20 mouse cellular contexts compared by ENCODE assay signal in genomic region chr9:70216517-70216916, GRCm38 (mm10). TPM values are rescaled to one million over a fixed set of nuclear protein-coding genes. Genes with fewer than 3 reads are reported as not detected.
DNase-seq lines count a peak whose midpoint lies in the region; ATAC-seq and TF ChIP-seq lines count a peak whose summit lies in the region.
"Had no signal": no experiment of that assay in that cellular context is flagged by ENCODE, and none has a peak within 500 bp of the region (broad histone marks: within the 10 kb centered on the region; RNA-seq: fewer than 3 reads in every experiment).

No protein-coding gene starts in this region.

- dilution Hi-C loops in CH12.LX (cut with MboI; ENCODE audit: extremely low pct_ligation_motif_present, extremely low pct_unique_long_range_greater_than_20kb, low sequenced_read_pairs): no loop called here

- H3K4me1 ChIP-seq in midbrain, embryonic 11.5 days (ENCODE audit: control insufficient read depth, insufficient read depth, low read length): no peaks in the 10 kb centered on the region
- no peaks in the 10 kb centered on the region for H3K4me1 ChIP-seq in midbrain, embryonic 16.5 days (ENCODE audit: control insufficient read depth, insufficient read depth, low read length)
- H3K4me1 ChIP-seq in CH12.LX (ENCODE audit: control insufficient read depth in 1 of 2, insufficient read depth in 2 of 2): peaks cover 19 to 98% of the 10 kb centered on the region in 2 experiments
- H3K4me1 ChIP-seq in ES-Bruce4 (ENCODE audit: control insufficient read depth, insufficient read depth, low read length): peaks cover 11% of the 10 kb centered on the region
- no peaks in the 10 kb centered on the region; the same call in 1 of the 2 replicates for H3K4me1 ChIP-seq in stomach, postnatal 0 days (replicated peaks; ENCODE audit: control insufficient read depth, insufficient read depth)
- H3K4me1 ChIP-seq: embryonic facial prominence, embryonic 12.5 days; forebrain, embryonic 13.5 days; forebrain, embryonic 15.5 days had no signal

- TF ChIP-seq POLR2A in CH12.LX (IDR thresholded peaks at IDR 0.05; ENCODE audit: low read depth, low read length) (no peak), ES-Bruce4 (IDR thresholded peaks at IDR 0.05; ENCODE audit: insufficient read depth, low read length) (no peak)

- no peaks in the 10 kb centered on the region for H3K36me3 ChIP-seq in midbrain, embryonic 11.5 days (ENCODE audit: control insufficient read depth, insufficient read depth, low read length)
- H3K36me3 ChIP-seq in midbrain, embryonic 16.5 days (ENCODE audit: control insufficient read depth, insufficient read depth, low read length): no peaks in the 10 kb centered on the region
- H3K36me3 ChIP-seq in CH12.LX (replicated peaks in 1 of 2; ENCODE audit: control insufficient read depth in 1 of 2, insufficient read depth in 1 of 2, low read length in 1 of 2): peaks cover 0 to 59% of the 10 kb centered on the region in 2 experiments
- H3K36me3 ChIP-seq in ES-Bruce4 (ENCODE audit: control insufficient read depth, insufficient read depth, low read length, poor library complexity, severe bottlenecking): no peaks in the 10 kb centered on the region
- no peaks in the 10 kb centered on the region for H3K36me3 ChIP-seq in stomach, postnatal 0 days (ENCODE audit: control insufficient read depth, insufficient read depth, low read length)
- H3K36me3 ChIP-seq: embryonic facial prominence, embryonic 10.5 days; embryonic facial prominence, embryonic 12.5 days; forebrain, embryonic 15.5 days had no signal

- ATAC-seq in midbrain, embryonic 11.5 days (ENCODE audit: low FRiP score): no peak
- ATAC-seq in midbrain, embryonic 16.5 days: no peak
- 0 out of 2 replicates have a peak, but pooled peaks have one; percentile 58 for ATAC-seq in stomach, postnatal 0 days (ENCODE audit: low FRiP score, low TSS enrichment)
- ATAC-seq: forebrain, embryonic 13.5 days; forebrain, embryonic 15.5 days; forebrain, postnatal 0 days had no signal

- no peak for TF ChIP-seq RAD21 in CH12.LX (IDR thresholded peaks at IDR 0.05; ENCODE audit: low read depth, low read length)

- no peaks in the 10 kb centered on the region for H3K9me3 ChIP-seq in midbrain, embryonic 11.5 days (ENCODE audit: control insufficient read depth, low read length)
- no peaks in the 10 kb centered on the region for H3K9me3 ChIP-seq in midbrain, embryonic 16.5 days (replicated peaks; ENCODE audit: control insufficient read depth, low read length, poor library complexity, severe bottlenecking)
- H3K9me3 ChIP-seq in CH12.LX (replicated peaks; ENCODE audit: low read length): no peaks in the 10 kb centered on the region
- H3K9me3 ChIP-seq in ES-Bruce4 (replicated peaks; ENCODE audit: control insufficient read depth, insufficient read depth, low read length, poor library complexity, severe bottlenecking): no peaks in the 10 kb centered on the region
- no peaks in the 10 kb centered on the region for H3K9me3 ChIP-seq in stomach, postnatal 0 days (ENCODE audit: control insufficient read depth, low read length)
- H3K9me3 ChIP-seq: embryonic facial prominence, embryonic 10.5 days; embryonic facial prominence, embryonic 12.5 days; forebrain, embryonic 13.5 days; forebrain, embryonic 15.5 days had no signal

- H3K9ac ChIP-seq in midbrain, embryonic 11.5 days (ENCODE audit: low read length): no peak overlapping the region
- no peak overlapping the region for H3K9ac ChIP-seq in midbrain, embryonic 16.5 days (ENCODE audit: low read depth, low read length)
- H3K9ac ChIP-seq in CH12.LX (ENCODE audit: insufficient read depth, low read depth) (no peak overlapping the region), ES-Bruce4 (ENCODE audit: low read depth, poor library complexity, severe bottlenecking) (no peak overlapping the region)
- H3K9ac ChIP-seq in stomach, postnatal 0 days (ENCODE audit: low read length): no peak overlapping the region
- H3K9ac ChIP-seq: embryonic facial prominence, embryonic 12.5 days; forebrain, embryonic 13.5 days; forebrain, embryonic 15.5 days; forebrain, postnatal 0 days had no signal

- no peak overlapping the region for H3K4me2 ChIP-seq in midbrain, embryonic 11.5 days
- no peak overlapping the region for H3K4me2 ChIP-seq in midbrain, embryonic 16.5 days (ENCODE audit: low read length)
- no peak overlapping the region for H3K4me2 ChIP-seq in CH12.LX (ENCODE audit: insufficient read depth, low read depth, poor library complexity, severe bottlenecking)
- no peak overlapping the region for H3K4me2 ChIP-seq in stomach, postnatal 0 days (replicated peaks; ENCODE audit: low read depth)
- H3K4me2 ChIP-seq: embryonic facial prominence, embryonic 12.5 days; forebrain, embryonic 13.5 days; forebrain, embryonic 15.5 days had no signal

- no peak overlapping the region for H3K4me3 ChIP-seq in midbrain, embryonic 11.5 days (ENCODE audit: low read depth, low read length)
- no peak overlapping the region for H3K4me3 ChIP-seq in midbrain, embryonic 16.5 days (ENCODE audit: low read depth, low read length)
- H3K4me3 ChIP-seq in CH12.LX (replicated peaks in 1 of 3; ENCODE audit: low read depth in 2 of 3, low read length in 2 of 3, poor library complexity in 1 of 3) (peak overlapping the region in 1 of 3 experiments; percentile 24), ES-Bruce4 (ENCODE audit: low read depth, low read length) (no peak overlapping the region)
- H3K4me3 ChIP-seq in stomach, postnatal 0 days (ENCODE audit: low read depth, low read length): no peak overlapping the region
- H3K4me3 ChIP-seq: embryonic facial prominence, embryonic 10.5 days; embryonic facial prominence, embryonic 12.5 days; forebrain, embryonic 13.5 days; forebrain, embryonic 15.5 days had no signal

- TF ChIP-seq EP300 in CH12.LX (IDR thresholded peaks at IDR 0.05; ENCODE audit: low read length) (no peak), ES-Bruce4 (IDR thresholded peaks at IDR 0.05; ENCODE audit: insufficient read depth, low read depth, low read length) (0 out of 2 replicates have a peak, but pooled peaks have one; percentile 17)
- TF ChIP-seq EP300 in stomach, postnatal 0 days (optimal IDR thresholded peaks at IDR 0.05): no peak

- H3K27me3 ChIP-seq in midbrain, embryonic 11.5 days (ENCODE audit: control insufficient read depth, insufficient read depth, low read length): no peaks in the 10 kb centered on the region
- no peaks in the 10 kb centered on the region for H3K27me3 ChIP-seq in midbrain, embryonic 16.5 days (ENCODE audit: control insufficient read depth, insufficient read depth, low read depth, low read length)
- H3K27me3 ChIP-seq in CH12.LX (replicated peaks): no peaks in the 10 kb centered on the region
- H3K27me3 ChIP-seq in ES-Bruce4 (ENCODE audit: control insufficient read depth, insufficient read depth, low read length, poor library complexity, severe bottlenecking): no peaks in the 10 kb centered on the region
- no peaks in the 10 kb centered on the region for H3K27me3 ChIP-seq in stomach, postnatal 0 days (ENCODE audit: control insufficient read depth, insufficient read depth, low read length)
- H3K27me3 ChIP-seq: embryonic facial prominence, embryonic 12.5 days; forebrain, embryonic 13.5 days; forebrain, embryonic 15.5 days had no signal

- in situ Hi-C loops in CH12.LX (cut with MboI; ENCODE audit: low pct_ligation_motif_present, low pct_unique_long_range_greater_than_20kb, low sequenced_read_pairs): no loop called here

- no peak overlapping the region for H3K27ac ChIP-seq in midbrain, embryonic 11.5 days (ENCODE audit: low read depth, low read length)
- no peak overlapping the region for H3K27ac ChIP-seq in midbrain, embryonic 16.5 days (ENCODE audit: low read length)
- H3K27ac ChIP-seq in CH12.LX (ENCODE audit: insufficient read depth, low read depth) (no peak overlapping the region), ES-Bruce4 (ENCODE audit: insufficient read depth, low read length) (no peak overlapping the region)
- H3K27ac ChIP-seq in stomach, postnatal 0 days (replicated peaks): no peak overlapping the region
- H3K27ac ChIP-seq: embryonic facial prominence, embryonic 10.5 days; embryonic facial prominence, embryonic 12.5 days; forebrain, embryonic 13.5 days; forebrain, embryonic 15.5 days had no signal

- TF ChIP-seq CTCF in CH12.LX (conservative IDR thresholded peaks at IDR 0.05 in 1 of 2, IDR thresholded peaks at IDR 0.05 in 1 of 2; ENCODE audit: low read depth in 2 of 2, low read length in 2 of 2) (no peak), ES-Bruce4 (IDR thresholded peaks at IDR 0.05; ENCODE audit: low read depth, low read length) (no peak)
- no peak for TF ChIP-seq CTCF in stomach, postnatal 0 days (IDR thresholded peaks at IDR 0.05; ENCODE audit: low read depth)

- WGBS in midbrain, embryonic 11.5 days: 75% methylated on average over 6 of the region's 6 CpGs
- whole genome bisulfite sequencing in midbrain, embryonic 16.5 days: 83% methylated on average over 6 of the region's 6 CpGs
- 61% methylated on average over 6 of the region's 6 CpGs for WGBS in stomach, postnatal 0 days

- peaks cover 81% of the 10 kb centered on the region for H3K79me2 ChIP-seq in CH12.LX (replicated peaks; ENCODE audit: control insufficient read depth, extremely low read depth, insufficient read depth, poor library complexity, severe bottlenecking)

- DNase-seq in midbrain, embryonic 11.5 days (ENCODE audit: low spot score, missing footprints): peak; percentile 37
- no peak for DNase-seq in CH12.LX (ENCODE audit: extremely low read depth)
- DNase-seq in stomach, postnatal 0 days (ENCODE audit: low spot score): peak; percentile 33
- DNase-seq in c-Kit-positive CD71-positive TER-119-positive erythroid progenitor cells, embryonic 14.5 days (ENCODE audit: low spot score): no peak
- no peak for DNase-seq in thymus, postnatal 36 days
- DNase-seq: adrenal gland, adult 2 months; adrenal gland, postnatal 10 days; adrenal gland, postnatal 25 days; cerebellum, adult 11-12 months; cerebellum, adult 2 months; cerebellum, adult 9-10 months; cerebellum, postnatal 10 days; cerebellum, postnatal 25 days; forebrain, postnatal 0 days had no signal

TF ChIP-seq in CH12.LX, 34 proteins besides CTCF, POLR2A, EP300 and RAD21 (continues in another document):
- no peak for TF ChIP-seq PAX5 (IDR thresholded peaks at IDR 0.05; ENCODE audit: low read length)
- no peak for TF ChIP-seq ZNF384 (IDR thresholded peaks at IDR 0.05; ENCODE audit: low read depth, low read length)
- TF ChIP-seq JUN (IDR thresholded peaks at IDR 0.05; ENCODE audit: insufficient read depth, low read depth, low read length): no peak
- TF ChIP-seq JUND (conservative IDR thresholded peaks at IDR 0.05; ENCODE audit: low read depth, low read length): no peak
- no peak for TF ChIP-seq NRF1 (IDR thresholded peaks at IDR 0.05; ENCODE audit: low read depth, low read length)
- TF ChIP-seq ZKSCAN1 (IDR thresholded peaks at IDR 0.05; ENCODE audit: borderline replicate concordance, low read depth, low read length): no peak

RNA-seq across cellular contexts. Expression of gene Myo1e, which starts 9.4 kb away (rescaled TPM):
- 9.5 and 9.7 TPM in 2 replicates for polyA plus RNA-seq in midbrain, embryonic 11.5 days (2014; fragmentation: Nextera tagmentation; extraction: Ambion mirVana)
- polyA plus RNA-seq in midbrain, embryonic 16.5 days (2015; fragmentation: Nextera tagmentation; extraction: Ambion mirVana): 6.1 and 6.5 TPM in 2 replicates
- total RNA-seq in CH12.LX (2012; rRNA removed) (97.6 and 98.7 TPM in 2 replicates), CH12.LX (2014; rRNA removed) (82.3 and 88.5 TPM in 2 replicates)
- polyA plus RNA-seq in CH12.LX (2012; ENCODE audit: insufficient read length, low read depth) (186 and 188 TPM in 2 replicates), ES-Bruce4 (2011; ENCODE audit: insufficient read depth, insufficient read length, low read depth, missing spikeins) (51.6 and 54.2 TPM in 2 replicates)
- 15.3 and 15.7 TPM in 2 replicates for polyA plus RNA-seq in stomach, postnatal 0 days (2015; fragmentation: Nextera tagmentation; extraction: Ambion mirVana)

Comparison
In these comparisons a context has a peak if more than half of its experiments do, and no peak if none do; other contexts are left out.
1. DNase-seq: peak in midbrain, embryonic 11.5 days (single experiment) and stomach, postnatal 0 days (single experiment); none in CH12.LX (single experiment), c-Kit-positive CD71-positive TER-119-positive erythroid progenitor cells, embryonic 14.5 days (single experiment) and thymus, postnatal 36 days (0 of 2).